Mouse (Mus musculus): ENCODE data around the gene Nmnat1.

DNA sequence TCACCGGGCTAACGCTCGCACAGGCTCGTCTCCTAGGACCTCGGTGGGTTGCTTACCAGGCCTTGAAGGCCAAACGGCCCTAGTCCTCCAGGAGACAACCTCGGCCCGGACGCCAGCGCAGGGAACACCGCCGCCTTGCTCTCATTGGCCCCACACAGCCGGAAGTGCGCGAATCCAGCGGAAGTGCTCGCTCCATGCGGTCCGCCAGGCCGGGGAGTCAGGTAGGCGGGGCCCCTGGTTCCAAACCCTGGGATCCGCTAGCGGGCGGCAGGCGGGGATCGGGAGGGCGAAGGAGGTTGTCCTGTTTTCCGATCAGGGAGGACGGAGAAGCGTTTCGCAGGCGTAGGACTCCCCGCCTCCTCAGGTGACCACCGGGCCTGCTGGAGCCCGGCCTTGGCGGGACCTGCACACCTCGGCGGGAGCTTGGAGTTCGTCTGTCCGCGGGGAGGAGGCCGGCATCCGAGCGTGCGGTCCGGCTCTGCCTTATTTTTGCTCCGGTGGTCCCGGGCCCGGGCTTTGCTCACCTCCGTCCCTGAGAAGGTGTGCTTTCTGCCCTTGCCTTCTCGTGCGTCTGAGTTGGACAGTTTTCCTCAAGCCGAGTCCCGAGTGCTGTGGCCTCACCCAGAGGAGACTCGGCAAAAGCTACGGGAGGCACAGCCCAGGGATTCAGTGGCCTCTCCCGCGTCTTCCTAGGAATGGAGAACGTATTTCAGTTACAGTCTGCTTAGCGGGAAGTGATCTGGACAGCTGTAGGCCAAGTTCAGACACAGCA, at the start of gene Nmnat1, which contains the start of gene Lzic:
- TF ChIP-seq CTCF (conservative IDR thresholded peaks at IDR 0.05; ENCODE audit: insufficient read depth, insufficient read length, low read depth, low read length) (no peak), POLR2A (IDR thresholded peaks at IDR 0.05; ENCODE audit: low read depth, low read length) (peak; percentile 39)
